Mouse (Mus musculus): ENCODE data around the gene Tmub2.

DNA sequence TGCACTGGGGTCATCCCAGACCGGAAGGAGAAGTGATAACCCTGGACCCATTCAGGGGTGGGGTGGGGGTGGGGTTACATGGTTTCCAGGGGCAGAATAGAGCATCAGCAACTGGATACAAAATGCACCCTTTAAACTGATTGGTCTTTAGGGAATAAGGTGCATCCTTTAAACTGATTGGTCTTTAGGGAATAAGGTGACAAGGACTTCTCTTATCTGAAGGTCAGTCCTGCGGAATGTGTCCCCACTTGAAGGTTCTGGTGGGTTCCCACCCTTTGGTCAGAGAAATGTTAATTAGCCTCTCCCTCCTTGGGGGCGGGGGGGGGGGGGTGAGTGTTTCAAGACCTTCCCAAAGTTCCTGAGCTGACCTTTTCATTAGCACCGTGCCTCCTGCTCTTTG lies 47.1 kb downstream of the Tmub2 start:
- TF ChIP-seq FLI1 (IDR thresholded peaks at IDR 0.05; ENCODE audit: low read length) (no peak), GATA1 (IDR thresholded peaks at IDR 0.05; ENCODE audit: borderline replicate concordance, low read length) (no peak)
